Mouse (Mus musculus) thymus, adult 2 months (tissue): Measurements from ENCODE around the gene Dab1. TPM values are rescaled to one million over a fixed set of nuclear protein-coding genes. Genes with fewer than 3 reads are reported as not detected.

ENCODE experiments used
- DNase-seq: peaks from one replicate; pipeline ENCODE4 v3.0.0; 2021
- H3K27ac ChIP-seq: fragments of 200-500 bp; 2 replicates; pipeline ENCODE4 v1.5.1; 2012; ENCODE audit warnings: low read length, control low read depth; ENCODE audit not compliant: control insufficient read depth, insufficient read depth
- H3K27me3 ChIP-seq: fragments of 200-500 bp; 2 replicates; pipeline ENCODE4 v1.6.1; 2012; ENCODE audit warnings: mild to moderate bottlenecking, low read length, moderate library complexity, mixed read lengths; ENCODE audit not compliant: control insufficient read depth, insufficient read depth
- H3K36me3 ChIP-seq: fragments of 200-500 bp; 2 replicates; pipeline ENCODE4 v1.6.1; 2012; ENCODE audit warnings: mild to moderate bottlenecking, low read length, moderate library complexity; ENCODE audit not compliant: control insufficient read depth, insufficient read depth
- H3K4me1 ChIP-seq: fragments of 200-500 bp; replicated peaks from 2 replicates; pipeline ENCODE4 v1.6.1; 2012; ENCODE audit warnings: low read length; ENCODE audit not compliant: control insufficient read depth, insufficient read depth
- H3K4me3 ChIP-seq: fragments of 200-500 bp; 2 replicates; pipeline ENCODE4 v1.5.1; 2012; ENCODE audit warnings: mild to moderate bottlenecking, low read length, control low read depth, moderate library complexity; ENCODE audit not compliant: control insufficient read depth, insufficient read depth
- CTCF ChIP-seq: fragments of 200-500 bp; IDR thresholded peaks from 2 replicates; pipeline ENCODE4 v1.5.1; 2012; ENCODE audit warnings: mild to moderate bottlenecking, control low read depth, low read length, moderate library complexity, borderline replicate concordance; ENCODE audit not compliant: control insufficient read depth, poor library complexity, insufficient read depth; ENCODE audit errors: extremely low read depth
- POLR2A ChIP-seq: fragments of 200-500 bp; IDR thresholded peaks from 2 replicates; pipeline ENCODE4 v1.6.1; 2012; ENCODE audit warnings: mild to moderate bottlenecking, low read length, control low read depth, moderate library complexity; ENCODE audit not compliant: control insufficient read depth, poor library complexity, insufficient read depth; ENCODE audit errors: extremely low read depth
- WGBS: fragments of 180-500 bp; shearing (Covaris S2); methylation state at CpG from one replicate; pipeline ENCODE4 v1.1.7; 2018; 5-methylcytosine and 5-hydroxymethylcytosine counted together
- polyA plus RNA-seq: library from polyadenylated mRNA; depleted of rRNA; stranded (reverse); fragments of >200 nt; gene quantifications from 2 replicates; pipeline ENCODE4 v1.2.3, GENCODE M21; 2012

Dab1 gene
- polyA plus RNA-seq, 1 experiment = 0.28 TPM

- no peaks in the 10 kb centered on the region for H3K27me3 ChIP-seq
- H3K27ac ChIP-seq = no peak overlapping the region
- no peaks in the 10 kb centered on the region for H3K36me3 ChIP-seq
- no peak overlapping the region for H3K4me3 ChIP-seq
- H3K4me1 ChIP-seq = no peaks in the 10 kb centered on the region
- TF ChIP-seq CTCF (no peak), POLR2A (no peak)
- DNase-seq = no peak
- WGBS = 96% methylated on average over 3 of the region's 3 CpGs
Observed at GRCm38 (mm10) chr4:103889110-103889509, 270.0 kb downstream of the Dab1 start.

- TF ChIP-seq CTCF (no peak), POLR2A (no peak)
- 90% methylated on average over 4 of the region's 4 CpGs for WGBS
Observed at GRCm38 (mm10) chr4:103896806-103897205, 277.6 kb downstream of the Dab1 start.

GRCm38 (mm10) chr4:103897702-103898101 lies 278.5 kb downstream of the Dab1 start:
- H3K27ac ChIP-seq = no peak overlapping the region
- H3K4me3 ChIP-seq = no peak overlapping the region
- no peaks in the 10 kb centered on the region for H3K27me3 ChIP-seq
- no peaks in the 10 kb centered on the region for H3K4me1 ChIP-seq
- DNase-seq = no peak
- no peak for TF ChIP-seq CTCF
- no peak for TF ChIP-seq POLR2A
- no peaks in the 10 kb centered on the region for H3K36me3 ChIP-seq
- 80% methylated on average over 6 of the region's 6 CpGs for WGBS

More at GRCm38 (mm10) chr4:103896806-103897205, 277.6 kb downstream of the Dab1 start:
- Histone ChIP-seq H3K27me3 (no peaks in the 10 kb centered on the region), H3K27ac (no peak overlapping the region), H3K4me1 (no peaks in the 10 kb centered on the region), H3K4me3 (no peak overlapping the region), H3K36me3 (no peaks in the 10 kb centered on the region)
- DNase-seq = no peak

- Histone ChIP-seq H3K4me3 (no peak overlapping the region), H3K4me1 (no peaks in the 10 kb centered on the region), H3K27me3 (no peaks in the 10 kb centered on the region; the same call in 1 of the 2 replicates), H3K36me3 (no peaks in the 10 kb centered on the region), H3K27ac (no peak overlapping the region)
- 39% methylated on average over 4 of the region's 4 CpGs for WGBS
- no peak for DNase-seq
- TF ChIP-seq CTCF (no peak), POLR2A (no peak)
Observed at GRCm38 (mm10) chr4:103911441-103911840, 292.3 kb downstream of the Dab1 start.

- DNase-seq = no peak
- H3K27ac ChIP-seq = no peak overlapping the region
- H3K4me1 ChIP-seq = no peaks in the 10 kb centered on the region
- no peaks in the 10 kb centered on the region; the same call in 1 of the 2 replicates for H3K27me3 ChIP-seq
- H3K36me3 ChIP-seq = no peaks in the 10 kb centered on the region
- 92% methylated on average over 6 of the region's 6 CpGs for WGBS
- TF ChIP-seq CTCF (no peak), POLR2A (no peak)
- H3K4me3 ChIP-seq = no peak overlapping the region
Observed at GRCm38 (mm10) chr4:103912071-103912470, 292.9 kb downstream of the Dab1 start.

- WGBS = 68% methylated on average over 3 of the region's 3 CpGs
- H3K4me3 ChIP-seq = no peak overlapping the region
- DNase-seq = no peak
- TF ChIP-seq POLR2A (no peak), CTCF (no peak)
- no peaks in the 10 kb centered on the region for H3K36me3 ChIP-seq
- H3K27me3 ChIP-seq = no peaks in the 10 kb centered on the region
- H3K27ac ChIP-seq = no peak overlapping the region
- H3K4me1 ChIP-seq = no peaks in the 10 kb centered on the region
Observed at GRCm38 (mm10) chr4:103922431-103922931, 303.3 kb downstream of the Dab1 start.

GRCm38 (mm10) chr4:103926682-103927081 lies 307.5 kb downstream of the Dab1 start:
- DNase-seq = no peak
- H3K27ac ChIP-seq = no peak overlapping the region
- H3K4me1 ChIP-seq = no peaks in the 10 kb centered on the region
- H3K36me3 ChIP-seq = no peaks in the 10 kb centered on the region
- H3K27me3 ChIP-seq = no peaks in the 10 kb centered on the region
- no peak for TF ChIP-seq POLR2A
- 83% methylated on average over 5 of the region's 5 CpGs for WGBS
- no peak overlapping the region for H3K4me3 ChIP-seq
